Mouse (Mus musculus) heart, embryonic 14.5 days (tissue): ENCODE measurements around the gene Phb2. TPM values are rescaled to one million over a fixed set of nuclear protein-coding genes. Genes with fewer than 3 reads are reported as not detected.

Source experiments
- ATAC-seq: fragments of 200-750 bp; cut with Nextera tagmentation; 2 replicates; pipeline ENCODE4 v1.8.0; 2017; ENCODE audit warnings: low read depth, moderate TSS enrichment; ENCODE audit not compliant: insufficient number of reproducible peaks, insufficient read depth, low FRiP score
- H3K27ac ChIP-seq, 2 experiments: fragments of 200-500 bp in 1 of 2; fragments of 300-500 bp in 1 of 2; sonication (generic) in 1 of 2; replicated peaks in 1 of 2; 2 replicates each; pipeline ENCODE4 v1.5.1; 2012 to 2014; ENCODE audit warnings: low read depth in 2 of 2, low read length in 2 of 2, control low read depth in 1 of 2, mild to moderate bottlenecking in 1 of 2, mixed read lengths in 1 of 2; ENCODE audit not compliant: control insufficient read depth in 1 of 2, insufficient read depth in 1 of 2
- H3K27me3 ChIP-seq: fragments of 300-500 bp; sonication (generic); 2 replicates; pipeline ENCODE4 v1.6.1; 2014; ENCODE audit warnings: mild to moderate bottlenecking, low read length, control low read depth; ENCODE audit not compliant: control insufficient read depth, insufficient read depth
- H3K36me3 ChIP-seq: fragments of 300-500 bp; sonication (generic); 2 replicates; pipeline ENCODE4 v1.6.1; 2014; ENCODE audit warnings: mild to moderate bottlenecking, control low read depth, low read length, mixed read lengths; ENCODE audit not compliant: control insufficient read depth, insufficient read depth
- H3K4me1 ChIP-seq, 2 experiments: fragments of 200-500 bp in 1 of 2; fragments of 300-500 bp in 1 of 2; sonication (generic) in 1 of 2; 2 replicates each; pipeline ENCODE4 v1.6.1; 2012 to 2014; ENCODE audit warnings: low read length in 2 of 2, control low read depth in 1 of 2, mixed read lengths in 1 of 2; ENCODE audit not compliant: control insufficient read depth in 2 of 2, insufficient read depth in 2 of 2
- H3K4me2 ChIP-seq: fragments of 300-500 bp; sonication (generic); 2 replicates; pipeline ENCODE4 v1.6.1; 2014; ENCODE audit warnings: mild to moderate bottlenecking, low read length
- H3K4me3 ChIP-seq, 2 experiments: fragments of 200-500 bp in 1 of 2; fragments of 300-500 bp in 1 of 2; sonication (generic) in 1 of 2; 2 replicates each; pipeline ENCODE4 v1.5.1; 2012 to 2014; ENCODE audit warnings: low read length in 2 of 2, mild to moderate bottlenecking in 2 of 2, control low read depth in 1 of 2, low read depth in 1 of 2, moderate library complexity in 1 of 2; ENCODE audit not compliant: control insufficient read depth in 1 of 2, insufficient read depth in 1 of 2
- H3K9ac ChIP-seq: fragments of 300-500 bp; sonication (generic); 2 replicates; pipeline ENCODE4 v1.6.1; 2014; ENCODE audit warnings: mild to moderate bottlenecking, low read length
- H3K9me3 ChIP-seq: fragments of 300-500 bp; sonication (generic); 2 replicates; pipeline ENCODE4 v1.6.1; 2016; ENCODE audit warnings: low read length, control low read depth; ENCODE audit not compliant: control insufficient read depth
- WGBS: fragments of 180-500 bp; shearing (Covaris S2); extraction: QIAGEN DNeasy Blood & Tissue Kit; methylation state at CpG from one replicate; pipeline ENCODE4 v1.1.7; 2014; 5-methylcytosine and 5-hydroxymethylcytosine counted together
- polyA plus RNA-seq: library from polyadenylated mRNA; unstranded; fragments of >200 nt; fragmentation: Nextera tagmentation; extraction: Ambion mirVana; gene quantifications from 2 replicates; pipeline ENCODE4 v1.2.1, GENCODE M21; 2014

Gene Phb2
- polyA plus RNA-seq, 1 experiment from 2014 or later = 295 TPM

DNA sequence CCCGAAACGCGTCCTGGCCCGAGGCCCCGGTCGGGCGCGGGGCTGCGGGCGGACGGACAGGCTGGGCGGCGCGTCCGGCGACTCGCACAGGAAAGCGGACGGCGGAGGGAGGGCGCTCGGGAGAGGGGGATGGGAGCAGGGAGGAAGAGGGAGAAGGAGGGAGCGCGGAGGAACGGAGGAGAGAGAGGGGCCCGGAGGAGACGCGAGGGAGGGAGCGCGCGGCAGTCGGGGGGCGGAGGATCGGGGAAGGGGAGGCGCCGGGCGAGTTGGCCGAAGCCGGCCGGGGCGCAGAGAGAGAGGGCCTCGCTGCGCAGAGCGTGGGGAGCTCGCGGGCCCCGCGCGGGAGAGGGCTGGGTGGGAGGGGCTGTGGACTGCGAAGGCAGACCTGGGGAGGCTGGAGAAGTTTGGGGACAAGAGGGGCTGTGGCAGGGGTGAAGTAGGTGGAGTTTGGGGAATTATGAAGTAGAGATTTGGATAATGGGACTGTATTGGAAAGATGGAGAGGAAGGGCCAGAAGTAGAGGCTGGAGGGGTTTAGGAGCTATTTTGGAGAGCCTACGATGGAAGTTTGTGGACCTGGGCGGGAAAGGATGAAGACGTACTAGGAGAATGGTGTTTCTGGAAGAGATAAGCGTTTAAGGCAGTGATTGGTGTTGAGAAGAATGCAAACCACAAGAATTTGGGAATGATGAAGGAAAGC, 44.7 kb downstream of the Phb2 start:
- peak overlapping the region; percentile 68 for H3K4me2 ChIP-seq
- peaks cover 7% of the 10 kb centered on the region; the same call in 1 of the 2 replicates for H3K36me3 ChIP-seq
- 2% methylated on average over 49 of the region's 54 CpGs for WGBS
- peak overlapping the region; percentile 86 to 94 for H3K4me3 ChIP-seq
- H3K27ac ChIP-seq = peak overlapping the region; percentile 82 to 97
- H3K9me3 ChIP-seq = no peaks in the 10 kb centered on the region
- peaks cover 25 to 40% of the 10 kb centered on the region in 2 experiments for H3K4me1 ChIP-seq
- peak overlapping the region; percentile 94 for H3K9ac ChIP-seq
- H3K27me3 ChIP-seq = 0 out of 2 replicates have a peak, but pooled peaks cover 2% of the 10 kb centered on the region
- ATAC-seq = peak; percentile 74

DNA sequence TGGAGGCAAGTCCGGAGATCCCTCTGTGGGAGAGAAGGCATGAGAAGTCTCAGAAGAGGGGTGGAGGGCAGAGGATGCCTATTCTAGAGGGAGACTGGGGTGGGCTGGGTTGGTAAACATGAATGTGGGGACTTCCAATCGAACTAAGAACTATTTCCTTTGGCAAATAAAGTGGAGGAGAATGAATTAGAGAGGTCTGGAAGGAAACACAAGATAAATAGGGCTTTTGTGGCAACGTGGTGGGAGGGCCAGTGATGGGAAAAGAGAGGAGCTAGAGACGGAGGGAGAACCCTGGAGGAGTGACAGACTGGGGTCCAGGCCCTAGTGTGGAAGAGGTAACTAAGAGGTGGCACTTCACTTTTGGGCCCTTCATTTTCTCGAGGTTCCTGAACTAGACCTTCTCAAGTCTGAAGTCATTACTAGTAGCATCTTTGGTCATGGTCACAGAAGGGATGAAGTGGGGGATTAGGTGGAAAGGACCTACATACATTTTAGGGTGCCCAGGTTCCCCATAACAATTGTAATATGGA, 45.3 kb downstream of the Phb2 start:
- no peaks in the 10 kb centered on the region for H3K9me3 ChIP-seq
- 0 out of 2 replicates have a peak, but pooled peaks cover 3% of the 10 kb centered on the region for H3K27me3 ChIP-seq
- peaks cover 25 to 40% of the 10 kb centered on the region in 2 experiments for H3K4me1 ChIP-seq
- peak overlapping the region; percentile 86 to 94 for H3K4me3 ChIP-seq
- peaks cover under 1% of the 10 kb centered on the region; the same call in 1 of the 2 replicates for H3K36me3 ChIP-seq
- peak overlapping the region; percentile 94 for H3K9ac ChIP-seq
- peak overlapping the region; percentile 68 for H3K4me2 ChIP-seq
- H3K27ac ChIP-seq = peak overlapping the region; percentile 82 to 97
- no peak for ATAC-seq
- 12% methylated on average over 5 of the region's 5 CpGs for WGBS

DNA sequence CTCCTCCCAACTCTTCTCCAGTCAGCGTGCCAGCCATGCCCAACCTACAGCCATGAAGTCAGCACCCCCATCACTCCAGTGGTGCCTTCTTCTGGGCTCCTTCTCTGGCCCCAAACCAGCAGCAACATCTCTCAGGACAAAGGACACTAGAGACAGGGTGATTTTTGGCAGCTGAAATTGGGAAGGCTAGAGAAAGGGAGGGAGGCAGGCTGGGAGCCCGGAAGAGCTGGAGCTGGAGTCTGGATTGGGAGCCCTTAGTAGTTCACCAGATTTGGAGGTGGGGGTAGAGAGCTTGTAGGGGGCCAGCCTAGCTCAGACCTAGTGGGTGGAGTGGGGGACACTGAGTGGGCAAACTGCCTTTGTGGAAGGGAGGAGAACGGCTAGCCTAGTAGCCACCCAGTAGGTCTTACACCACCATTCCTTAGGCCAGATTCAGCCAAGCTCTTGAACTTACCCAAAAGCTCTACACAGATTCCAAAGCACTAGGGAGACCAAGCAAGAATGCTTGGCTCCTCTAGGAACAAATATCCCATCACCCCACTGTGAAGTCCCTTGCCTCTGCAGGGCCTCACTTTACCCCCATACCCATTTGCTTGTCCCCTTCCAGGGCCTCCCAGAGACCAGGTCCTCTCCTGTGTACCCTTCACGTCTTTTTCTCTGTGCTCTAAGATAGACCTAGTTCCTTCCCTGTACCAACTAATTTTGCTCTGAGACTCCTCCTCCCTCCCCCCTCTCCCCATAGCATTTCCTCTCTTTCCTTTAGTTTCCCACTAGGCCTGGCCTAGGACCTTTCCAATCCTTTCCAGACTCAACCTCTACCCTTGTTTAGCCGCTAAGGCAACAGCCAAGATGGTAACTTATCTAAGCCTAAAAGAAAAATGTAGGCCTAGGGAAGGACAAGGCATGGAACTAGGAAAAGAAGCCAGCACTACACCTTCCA, 46.0 kb downstream of the Phb2 start:
- Histone ChIP-seq H3K36me3 (no peaks in the 10 kb centered on the region), H3K27me3 (0 out of 2 replicates have a peak, but pooled peaks cover 3% of the 10 kb centered on the region), H3K9ac (peak overlapping the region; percentile 94), H3K4me2 (peak overlapping the region; percentile 68), H3K9me3 (no peaks in the 10 kb centered on the region), H3K4me3 (peak overlapping the region; percentile 86 to 94), H3K4me1 (peaks cover 25 to 40% of the 10 kb centered on the region in 2 experiments), H3K27ac (peak overlapping the region; percentile 82 to 97)
- no peak for ATAC-seq
- WGBS = 37% methylated on average over 5 of the region's 5 CpGs

DNA sequence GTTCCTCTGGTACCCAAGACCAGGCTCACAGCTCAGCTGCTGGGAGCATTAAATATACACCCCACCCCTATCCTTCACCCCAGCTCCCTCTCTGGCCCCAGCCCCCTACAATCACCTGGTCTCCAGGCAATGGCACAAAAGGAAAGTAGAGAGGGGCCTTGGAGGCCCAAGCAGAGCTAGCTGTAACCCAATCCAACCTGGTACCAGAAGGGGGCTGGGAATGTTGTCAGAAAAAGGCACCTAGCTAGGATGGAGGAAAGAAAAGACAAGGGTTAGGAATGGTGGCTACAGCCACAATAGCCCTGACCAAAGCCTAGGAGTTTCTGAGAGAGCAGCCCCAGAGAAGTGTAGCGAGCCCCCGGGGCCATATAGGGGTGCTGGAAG, 46.7 kb downstream of the Phb2 start:
- Histone ChIP-seq H3K27ac (peak overlapping the region; percentile 61 to 97; a peak in 3 of 4 replicates), H3K36me3 (no peaks in the 10 kb centered on the region), H3K4me1 (peaks cover 25 to 38% of the 10 kb centered on the region in 2 experiments), H3K9me3 (no peaks in the 10 kb centered on the region), H3K4me2 (peak overlapping the region; percentile 68), H3K4me3 (no peak overlapping the region), H3K27me3 (0 out of 2 replicates have a peak, but pooled peaks cover 3% of the 10 kb centered on the region), H3K9ac (peak overlapping the region; percentile 56)
- no peak for ATAC-seq
- 29% methylated on average over 2 of the region's 2 CpGs for WGBS

DNA sequence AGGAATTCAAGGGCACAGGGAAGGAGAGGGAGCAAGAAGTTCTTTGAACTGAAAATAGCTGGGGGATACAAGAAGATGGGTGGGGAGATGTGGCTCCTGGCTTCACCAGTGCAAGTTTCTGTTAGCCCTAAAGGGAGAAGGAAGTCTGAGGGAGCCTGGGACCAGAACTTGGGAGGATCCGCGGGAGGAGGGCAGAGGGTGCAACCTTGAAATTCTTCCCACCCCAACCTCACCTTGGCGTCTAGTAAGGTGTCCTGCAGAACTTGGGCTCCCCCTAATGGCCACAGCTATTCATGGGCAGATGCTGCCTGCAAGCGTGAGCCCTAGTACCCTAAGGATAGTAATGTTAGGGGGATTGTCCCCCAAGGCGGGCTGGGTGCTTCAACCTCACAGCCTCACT, 47.1 kb downstream of the Phb2 start:
- Histone ChIP-seq H3K9me3 (no peaks in the 10 kb centered on the region), H3K4me1 (peaks cover 25 to 34% of the 10 kb centered on the region in 2 experiments), H3K4me2 (peak overlapping the region; percentile 68), H3K9ac (peak overlapping the region; percentile 56), H3K27me3 (0 out of 2 replicates have a peak, but pooled peaks cover 3% of the 10 kb centered on the region), H3K36me3 (no peaks in the 10 kb centered on the region), H3K27ac (peak overlapping the region in 1 of 2 experiments; percentile 97; a peak in 2 of 4 replicates), H3K4me3 (no peak overlapping the region)
- WGBS = 3% methylated on average over 5 of the region's 5 CpGs
- no peak for ATAC-seq

DNA sequence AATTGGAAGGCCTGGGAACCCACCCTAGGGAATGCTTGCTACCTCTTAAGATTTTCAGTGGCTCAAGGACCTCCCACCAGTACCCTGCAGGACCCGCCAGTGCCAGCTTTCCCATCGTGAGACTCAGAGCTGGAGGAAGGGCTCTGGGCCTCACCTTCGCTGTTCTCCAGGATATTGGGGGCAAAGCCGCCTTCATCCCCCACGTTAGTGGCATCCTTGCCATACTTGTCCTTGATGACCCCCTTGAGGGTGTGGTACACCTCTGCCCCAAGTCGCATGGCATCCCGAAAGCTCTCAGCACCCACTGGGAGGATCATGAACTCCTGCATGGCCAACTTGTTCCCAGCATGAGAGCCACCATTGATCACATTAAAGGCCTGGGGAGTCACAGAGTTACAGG, 53.8 kb downstream of the Phb2 start:
- Histone ChIP-seq H3K9ac (no peak overlapping the region), H3K36me3 (no peaks in the 10 kb centered on the region), H3K27me3 (peaks cover 7% of the 10 kb centered on the region; the same call in 1 of the 2 replicates), H3K9me3 (no peaks in the 10 kb centered on the region), H3K4me2 (no peak overlapping the region), H3K27ac (no peak overlapping the region), H3K4me3 (no peak overlapping the region), H3K4me1 (peaks cover 21 to 24% of the 10 kb centered on the region in 2 experiments)
- no peak for ATAC-seq
- WGBS = 80% methylated on average over 7 of the region's 7 CpGs
